In the genomic region with DNA sequence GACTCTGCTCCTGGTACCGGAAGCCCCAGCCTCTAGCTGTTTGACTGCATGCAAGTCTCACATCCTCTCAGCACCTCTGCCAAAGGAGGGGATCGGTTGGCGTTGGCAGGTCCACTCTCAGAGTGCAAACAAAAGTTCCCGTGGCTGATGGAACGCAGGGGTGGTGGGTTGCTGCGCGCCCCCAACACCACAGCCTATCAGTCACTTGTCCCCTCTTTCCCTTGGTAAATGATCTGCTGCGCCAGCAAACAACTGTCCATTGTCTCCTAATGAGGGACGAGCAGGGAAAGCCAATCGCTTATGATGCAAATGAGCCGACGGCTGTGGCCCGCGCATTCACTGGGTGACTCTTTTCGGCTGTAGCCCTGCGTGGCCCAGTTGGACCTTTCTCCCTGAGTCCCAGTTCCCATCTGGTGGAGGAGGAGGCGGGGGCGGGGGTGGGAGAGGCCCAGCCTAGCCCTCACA, we compare ENCODE assay signal across 8 mouse cellular contexts. TPM values are rescaled to one million over a fixed set of nuclear protein-coding genes. Genes with fewer than 3 reads are reported as not detected.
DNase-seq lines count a peak whose midpoint lies in the region; ATAC-seq and TF ChIP-seq lines count a peak whose summit lies in the region.

No protein-coding gene starts in this region.

- TF ChIP-seq EP300 in ES-Bruce4 (IDR thresholded peaks at IDR 0.05; ENCODE audit: insufficient read depth, low read depth, low read length), result peak; percentile 76; the same call in 1 of the 2 replicates

- no peak for TF ChIP-seq CTCF in ES-Bruce4 (IDR thresholded peaks at IDR 0.05; ENCODE audit: low read depth, low read length)

- peaks cover 29% of the 10 kb centered on the region for H3K4me1 ChIP-seq in heart, embryonic 11.5 days (ENCODE audit: control insufficient read depth, insufficient read depth, low read length)
- peaks cover 9% of the 10 kb centered on the region for H3K4me1 ChIP-seq in ES-Bruce4 (ENCODE audit: control insufficient read depth, insufficient read depth, low read length)
- peaks cover 25% of the 10 kb centered on the region for H3K4me1 ChIP-seq in forebrain, embryonic 16.5 days (replicated peaks; ENCODE audit: control insufficient read depth, insufficient read depth, low read length)
- peaks cover 9% of the 10 kb centered on the region for H3K4me1 ChIP-seq in liver, embryonic 16.5 days (ENCODE audit: control insufficient read depth, low read depth, low read length)

- intact Hi-C loops in heart, postnatal 14 days (cut with DNase I), result no loop called here

- ATAC-seq in heart, embryonic 11.5 days (replicated peaks; ENCODE audit: insufficient number of reproducible peaks, low FRiP score, low TSS enrichment), result no peak
- no peak for ATAC-seq in forebrain, embryonic 16.5 days
- ATAC-seq in liver, embryonic 16.5 days (ENCODE audit: low read depth), result no peak
- ATAC-seq in megakaryocyte progenitor cell, adult 5-6 weeks (replicated peaks; ENCODE audit: poor library complexity), result no peak

- 7% methylated on average over 18 of the region's 18 CpGs for WGBS in heart, embryonic 11.5 days (ENCODE audit: insufficient replicate concordance)
- 3% methylated on average over 18 of the region's 18 CpGs for WGBS in forebrain, embryonic 16.5 days
- WGBS in liver, embryonic 16.5 days (ENCODE audit: insufficient replicate concordance), result 39% methylated on average over 18 of the region's 18 CpGs

- H3K9ac ChIP-seq in heart, embryonic 11.5 days (ENCODE audit: low read depth, low read length), result peak overlapping the region; percentile 36; the same call in 1 of the 2 replicates
- peak overlapping the region; percentile 3; the same call in 1 of the 2 replicates for H3K9ac ChIP-seq in ES-Bruce4 (ENCODE audit: low read depth, poor library complexity, severe bottlenecking)
- 0 out of 2 replicates have a peak overlapping the region, but pooled peaks have one; percentile 18 for H3K9ac ChIP-seq in forebrain, embryonic 16.5 days (replicated peaks; ENCODE audit: low read depth, low read length)
- H3K9ac ChIP-seq in liver, embryonic 16.5 days (ENCODE audit: low read depth, low read length), result no peak overlapping the region

- no peaks in the 10 kb centered on the region for H3K9me3 ChIP-seq in heart, embryonic 11.5 days (replicated peaks; ENCODE audit: control insufficient read depth, low read length)
- H3K9me3 ChIP-seq in ES-Bruce4 (replicated peaks; ENCODE audit: control insufficient read depth, insufficient read depth, low read length, poor library complexity, severe bottlenecking), result no peaks in the 10 kb centered on the region
- no peaks in the 10 kb centered on the region for H3K9me3 ChIP-seq in forebrain, embryonic 16.5 days (ENCODE audit: control insufficient read depth, low read length)
- no peaks in the 10 kb centered on the region for H3K9me3 ChIP-seq in liver, embryonic 16.5 days (replicated peaks; ENCODE audit: control insufficient read depth, low read length)

- H3K27me3 ChIP-seq in heart, embryonic 11.5 days (ENCODE audit: control insufficient read depth, insufficient read depth, low read length), result no peaks in the 10 kb centered on the region
- H3K27me3 ChIP-seq in ES-Bruce4 (ENCODE audit: control insufficient read depth, insufficient read depth, low read length, poor library complexity, severe bottlenecking), result no peaks in the 10 kb centered on the region
- H3K27me3 ChIP-seq in forebrain, embryonic 16.5 days (replicated peaks; ENCODE audit: control insufficient read depth, insufficient read depth, low read length), result no peaks in the 10 kb centered on the region
- H3K27me3 ChIP-seq in liver, embryonic 16.5 days (ENCODE audit: control insufficient read depth, insufficient read depth, low read depth, low read length), result no peaks in the 10 kb centered on the region

- H3K4me3 ChIP-seq in heart, embryonic 11.5 days (ENCODE audit: low read depth, low read length), result no peak overlapping the region
- H3K4me3 ChIP-seq in ES-Bruce4 (ENCODE audit: low read depth, low read length), result peak overlapping the region; percentile 30
- no peak overlapping the region for H3K4me3 ChIP-seq in forebrain, embryonic 16.5 days (replicated peaks; ENCODE audit: low read length)
- H3K4me3 ChIP-seq in liver, embryonic 16.5 days (ENCODE audit: low read depth, low read length), result no peak overlapping the region

- peak overlapping the region; percentile 43 for H3K4me2 ChIP-seq in heart, embryonic 11.5 days
- H3K4me2 ChIP-seq in forebrain, embryonic 16.5 days (ENCODE audit: low read length), result peak overlapping the region; percentile 4; the same call in 1 of the 2 replicates
- H3K4me2 ChIP-seq in liver, embryonic 16.5 days (ENCODE audit: low read depth, low read length), result peak overlapping the region; percentile 38

- H3K27ac ChIP-seq in heart, embryonic 11.5 days (ENCODE audit: low read depth, low read length), result 0 out of 2 replicates have a peak overlapping the region, but pooled peaks have one; percentile 7
- H3K27ac ChIP-seq in ES-Bruce4 (ENCODE audit: insufficient read depth, low read length), result peak overlapping the region; percentile 18
- peak overlapping the region; percentile 37 for H3K27ac ChIP-seq in forebrain, embryonic 16.5 days (ENCODE audit: low read length)
- H3K27ac ChIP-seq in liver, embryonic 16.5 days (ENCODE audit: low read length), result no peak overlapping the region

- no peaks in the 10 kb centered on the region for H3K36me3 ChIP-seq in heart, embryonic 11.5 days (ENCODE audit: control insufficient read depth, insufficient read depth, low read length)
- no peaks in the 10 kb centered on the region for H3K36me3 ChIP-seq in ES-Bruce4 (ENCODE audit: control insufficient read depth, insufficient read depth, low read length, poor library complexity, severe bottlenecking)
- no peaks in the 10 kb centered on the region for H3K36me3 ChIP-seq in forebrain, embryonic 16.5 days (ENCODE audit: control insufficient read depth, insufficient read depth)
- H3K36me3 ChIP-seq in liver, embryonic 16.5 days (ENCODE audit: control insufficient read depth, insufficient read depth), result no peaks in the 10 kb centered on the region

- DNase-seq in heart, postnatal 14 days, result no peak
- no peak for DNase-seq in frontal cortex, postnatal 14 days (ENCODE audit: low spot score in 2 of 2)
- no peak for DNase-seq in natural killer cell, adult 2 months (ENCODE audit: low spot score in 2 of 2)

- no peak for TF ChIP-seq POLR2A in ES-Bruce4 (IDR thresholded peaks at IDR 0.05; ENCODE audit: insufficient read depth, low read length)

RNA-seq across cellular contexts. Expression of gene Vat1, which starts 13.2 kb away (rescaled TPM):
- 26.5 and 31.7 TPM in 2 replicates for polyA plus RNA-seq in heart, embryonic 11.5 days (2014; fragmentation: Nextera tagmentation; extraction: Ambion mirVana)
- total RNA-seq in heart, postnatal 14 days (2021), result 10 to 100 TPM; 31.8 to 33.0 TPM
- 91.2 and 101 TPM in 2 replicates for polyA plus RNA-seq in ES-Bruce4 (2011; ENCODE audit: insufficient read depth, insufficient read length, low read depth, missing spikeins)
- 65.5 and 79.5 TPM in 2 replicates for polyA plus RNA-seq in forebrain, embryonic 16.5 days (2015; fragmentation: Nextera tagmentation; extraction: Ambion mirVana)
- 10.2 and 12.3 TPM in 2 replicates for polyA plus RNA-seq in liver, embryonic 16.5 days (2015; fragmentation: Nextera tagmentation; extraction: Ambion mirVana)
- 83.6 and 92.8 TPM in 2 replicates for total RNA-seq in megakaryocyte progenitor cell, adult 5-6 weeks (2015)
- total RNA-seq in megakaryocyte progenitor cell, adult 5-6 weeks (2017), result 47.9 and 50.0 TPM in 2 replicates

RNA-seq across cellular contexts. Expression of gene Rnd2, which starts 14.4 kb away (rescaled TPM):
- 17.5 and 22.3 TPM in 2 replicates for polyA plus RNA-seq in heart, embryonic 11.5 days (2014; fragmentation: Nextera tagmentation; extraction: Ambion mirVana)
- total RNA-seq in heart, postnatal 14 days (2021), result 1 to 10 TPM; 5.9 to 6.7 TPM
- polyA plus RNA-seq in ES-Bruce4 (2011; ENCODE audit: insufficient read depth, insufficient read length, low read depth, missing spikeins), result 11.2 and 11.4 TPM in 2 replicates
- polyA plus RNA-seq in forebrain, embryonic 16.5 days (2015; fragmentation: Nextera tagmentation; extraction: Ambion mirVana), result 91.6 and 95.8 TPM in 2 replicates
- polyA plus RNA-seq in liver, embryonic 16.5 days (2015; fragmentation: Nextera tagmentation; extraction: Ambion mirVana), result 1.4 and 1.7 TPM in 2 replicates
- 2.0 and 3.9 TPM in 2 replicates for total RNA-seq in megakaryocyte progenitor cell, adult 5-6 weeks (2015)
- 1.00 and 3.9 TPM in 2 replicates for total RNA-seq in megakaryocyte progenitor cell, adult 5-6 weeks (2017)

RNA-seq across cellular contexts. Expression of gene Ifi35, which starts 31.0 kb away (rescaled TPM):
- polyA plus RNA-seq in heart, embryonic 11.5 days (2014; fragmentation: Nextera tagmentation; extraction: Ambion mirVana), result 10.2 and 11.8 TPM in 2 replicates
- total RNA-seq in heart, postnatal 14 days (2021), result 10 to 100 TPM; 12.2 TPM
- polyA plus RNA-seq in ES-Bruce4 (2011; ENCODE audit: insufficient read depth, insufficient read length, low read depth, missing spikeins), result 6.7 and 9.0 TPM in 2 replicates
- polyA plus RNA-seq in forebrain, embryonic 16.5 days (2015; fragmentation: Nextera tagmentation; extraction: Ambion mirVana), result 2.2 and 2.5 TPM in 2 replicates
- polyA plus RNA-seq in liver, embryonic 16.5 days (2015; fragmentation: Nextera tagmentation; extraction: Ambion mirVana), result 22.4 and 26.5 TPM in 2 replicates
- 27.2 and 31.7 TPM in 2 replicates for total RNA-seq in megakaryocyte progenitor cell, adult 5-6 weeks (2015)
- total RNA-seq in megakaryocyte progenitor cell, adult 5-6 weeks (2017), result 31.1 and 32.6 TPM in 2 replicates

RNA-seq across cellular contexts. Expression of gene Rpl27, which starts 37.1 kb away (rescaled TPM):
- 286 and 315 TPM in 2 replicates for polyA plus RNA-seq in heart, embryonic 11.5 days (2014; fragmentation: Nextera tagmentation; extraction: Ambion mirVana)
- total RNA-seq in heart, postnatal 14 days (2021), result 10 to 100 TPM; 49.7 to 52.9 TPM
- polyA plus RNA-seq in ES-Bruce4 (2011; ENCODE audit: insufficient read depth, insufficient read length, low read depth, missing spikeins), result 1,188 and 1,249 TPM in 2 replicates
- 219 and 239 TPM in 2 replicates for polyA plus RNA-seq in forebrain, embryonic 16.5 days (2015; fragmentation: Nextera tagmentation; extraction: Ambion mirVana)
- 138 and 160 TPM in 2 replicates for polyA plus RNA-seq in liver, embryonic 16.5 days (2015; fragmentation: Nextera tagmentation; extraction: Ambion mirVana)
- 500 and 587 TPM in 2 replicates for total RNA-seq in megakaryocyte progenitor cell, adult 5-6 weeks (2015)
- 3,389 and 3,728 TPM in 2 replicates for total RNA-seq in megakaryocyte progenitor cell, adult 5-6 weeks (2017)

RNA-seq across cellular contexts. Expression of gene Ptges3l, which starts 54.1 kb away (rescaled TPM):
- polyA plus RNA-seq in heart, embryonic 11.5 days (2014; fragmentation: Nextera tagmentation; extraction: Ambion mirVana), result 75.3 and 82.6 TPM in 2 replicates
- 10 to 100 TPM; 60.2 to 61.2 TPM for total RNA-seq in heart, postnatal 14 days (2021)
- not detected in 2 replicates for polyA plus RNA-seq in ES-Bruce4 (2011; ENCODE audit: insufficient read depth, insufficient read length, low read depth, missing spikeins)
- polyA plus RNA-seq in forebrain, embryonic 16.5 days (2015; fragmentation: Nextera tagmentation; extraction: Ambion mirVana), result 2.0 TPM in 2 replicates
- 0.82 and 2.0 TPM in 2 replicates for polyA plus RNA-seq in liver, embryonic 16.5 days (2015; fragmentation: Nextera tagmentation; extraction: Ambion mirVana)
- 0.17 and 0.42 TPM in 2 replicates for total RNA-seq in megakaryocyte progenitor cell, adult 5-6 weeks (2015)
- 0.71 and 4.1 TPM in 2 replicates for total RNA-seq in megakaryocyte progenitor cell, adult 5-6 weeks (2017)
